Mouse (Mus musculus) kidney, embryonic 15.5 days (tissue): ENCODE results near the gene Kalrn. TPM values are rescaled to one million over a fixed set of nuclear protein-coding genes. Genes with fewer than 3 reads are reported as not detected.
A peak's percentile ranks its signal among the peaks of the same experiment; 100 is the strongest.
"Not testable (repeated sequence)": the region's sequence is repeated elsewhere in the genome, so short reads cannot be mapped to it uniquely, and the experiment has no call there.

ENCODE experiments used
- ATAC-seq: fragments of 200-750 bp; cut with Nextera tagmentation; replicated peaks from 2 replicates; pipeline ENCODE4 v1.8.0; 2017; ENCODE audit warnings: moderate TSS enrichment; ENCODE audit not compliant: low FRiP score
- H3K27ac ChIP-seq: fragments of 300-500 bp; sonication (generic); 2 replicates; pipeline ENCODE4 v1.5.1; 2015; ENCODE audit warnings: mild to moderate bottlenecking, inconsistent platforms
- H3K27me3 ChIP-seq: fragments of 300-500 bp; sonication (generic); 2 replicates; pipeline ENCODE4 v1.6.1; 2015; ENCODE audit warnings: inconsistent platforms
- H3K36me3 ChIP-seq: fragments of 300-500 bp; sonication (generic); 2 replicates; pipeline ENCODE4 v1.6.1; 2015; ENCODE audit warnings: inconsistent platforms
- H3K4me1 ChIP-seq: fragments of 300-500 bp; sonication (generic); 2 replicates; pipeline ENCODE4 v1.6.1; 2015; ENCODE audit warnings: inconsistent platforms
- H3K4me2 ChIP-seq: fragments of 300-500 bp; sonication (generic); 2 replicates; pipeline ENCODE4 v1.6.1; 2015; ENCODE audit warnings: moderate library complexity, mild to moderate bottlenecking, inconsistent platforms
- H3K4me3 ChIP-seq: fragments of 300-500 bp; sonication (generic); replicated peaks from 2 replicates; pipeline ENCODE4 v1.5.1; 2015; ENCODE audit warnings: mild to moderate bottlenecking, inconsistent platforms
- H3K9ac ChIP-seq: fragments of 300-500 bp; sonication (generic); 2 replicates; pipeline ENCODE4 v1.6.1; 2015; ENCODE audit warnings: mild to moderate bottlenecking, inconsistent platforms
- H3K9me3 ChIP-seq: fragments of 300-500 bp; sonication (generic); replicated peaks from 2 replicates; pipeline ENCODE4 v1.6.1; 2016; ENCODE audit warnings: inconsistent platforms
- WGBS: fragments of 180-500 bp; shearing (Covaris S2); methylation state at CpG from one replicate; pipeline ENCODE4 v1.1.7; 2015; ENCODE audit warnings: mixed read lengths; 5-methylcytosine and 5-hydroxymethylcytosine counted together
- polyA plus RNA-seq: library from polyadenylated mRNA; unstranded; fragments of >200 nt; fragmentation: Nextera tagmentation; extraction: Ambion mirVana; gene quantifications from 2 replicates; pipeline ENCODE4 v1.2.1, GENCODE M21; 2015

The Kalrn gene
- polyA plus RNA-seq, 1 experiment from 2014 or later: 15.8 TPM

DNA sequence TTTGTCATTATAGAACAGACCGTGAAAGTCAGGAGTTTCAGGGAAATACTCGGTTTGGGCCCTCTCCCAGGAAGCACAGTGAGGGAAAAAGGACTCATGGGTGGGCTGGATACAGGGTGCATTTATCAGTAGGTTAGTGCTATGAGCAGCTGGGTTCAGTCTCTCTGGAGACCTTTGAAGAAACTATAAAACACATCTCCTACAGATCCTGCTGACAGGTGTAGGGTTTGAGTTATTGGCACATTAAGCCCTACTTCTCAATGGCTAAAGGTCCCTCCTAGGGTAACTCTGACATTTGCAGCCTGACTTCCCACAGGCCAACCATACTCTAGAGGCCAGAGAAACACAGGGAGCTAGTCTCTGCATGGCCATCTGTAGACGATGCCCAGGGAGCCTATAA lies 256.2 kb downstream of the Kalrn start:
- no peak for ATAC-seq
- WGBS: 4% methylated on average over 3 of the region's 3 CpGs
- H3K4me3 ChIP-seq: no peak overlapping the region
- no peaks in the 10 kb centered on the region for H3K9me3 ChIP-seq
- H3K36me3 ChIP-seq: no peaks in the 10 kb centered on the region; the same call in 1 of the 2 replicates
- peaks cover 18% of the 10 kb centered on the region for H3K4me1 ChIP-seq
- no peak overlapping the region for H3K4me2 ChIP-seq
- no peak overlapping the region for H3K9ac ChIP-seq
- no peak overlapping the region for H3K27ac ChIP-seq
- no peaks in the 10 kb centered on the region for H3K27me3 ChIP-seq

- no peaks in the 10 kb centered on the region for H3K27me3 ChIP-seq
- WGBS: 26% methylated on average over 10 of the region's 10 CpGs
- no peak for ATAC-seq
Observed at GRCm38 (mm10) chr16:34316253-34316652, 257.1 kb downstream of the Kalrn start.

GRCm38 (mm10) chr16:34314071-34314470 lies 259.3 kb downstream of the Kalrn start:
- H3K4me3 ChIP-seq: no peak overlapping the region
- 96% methylated on average over 10 of the region's 10 CpGs for WGBS
- H3K9ac ChIP-seq: no peak overlapping the region
- ATAC-seq: no peak
- peaks cover 9% of the 10 kb centered on the region; the same call in 1 of the 2 replicates for H3K36me3 ChIP-seq
- no peaks in the 10 kb centered on the region for H3K9me3 ChIP-seq
- peaks cover 18% of the 10 kb centered on the region for H3K4me1 ChIP-seq
- H3K4me2 ChIP-seq: no peak overlapping the region
- H3K27ac ChIP-seq: no peak overlapping the region
- no peaks in the 10 kb centered on the region for H3K27me3 ChIP-seq

More at GRCm38 (mm10) chr16:34316253-34316652, 257.1 kb downstream of the Kalrn start:
- Histone ChIP-seq H3K27ac (0 out of 2 replicates have a peak overlapping the region, but pooled peaks have one; percentile 10), H3K4me1 (peaks cover 18% of the 10 kb centered on the region), H3K9ac (no peak overlapping the region), H3K4me3 (no peak overlapping the region), H3K9me3 (no peaks in the 10 kb centered on the region), H3K36me3 (no peaks in the 10 kb centered on the region; the same call in 1 of the 2 replicates), H3K4me2 (no peak overlapping the region)

DNA sequence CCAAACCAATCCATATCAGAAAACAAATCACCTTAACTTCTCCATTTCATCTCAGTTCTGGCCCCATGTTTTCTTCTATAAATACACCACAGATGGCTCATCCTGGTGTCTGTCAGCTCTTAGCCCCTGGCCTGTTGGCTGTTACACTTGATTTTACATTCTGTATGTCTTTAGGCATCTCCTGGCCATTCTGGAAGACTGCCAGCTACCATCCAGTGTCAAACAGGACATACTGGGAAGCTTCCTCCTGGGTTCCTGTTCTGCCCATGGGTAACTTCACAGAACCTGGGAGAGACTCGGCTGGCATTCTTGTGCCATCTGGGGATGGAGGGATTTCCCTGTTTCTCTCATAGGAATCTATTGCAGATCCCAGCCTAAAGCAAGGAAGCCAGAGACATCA lies 261.8 kb downstream of the Kalrn start:
- no peak for ATAC-seq
- Histone ChIP-seq H3K4me2 (no peak overlapping the region), H3K9me3 (no peaks in the 10 kb centered on the region), H3K27ac (no peak overlapping the region), H3K4me3 (no peak overlapping the region), H3K4me1 (peaks cover 5% of the 10 kb centered on the region), H3K36me3 (peaks cover 20% of the 10 kb centered on the region; the same call in 1 of the 2 replicates), H3K9ac (no peak overlapping the region), H3K27me3 (no peaks in the 10 kb centered on the region)
- WGBS: 85% methylated on average over 1 of the region's 1 CpGs

DNA sequence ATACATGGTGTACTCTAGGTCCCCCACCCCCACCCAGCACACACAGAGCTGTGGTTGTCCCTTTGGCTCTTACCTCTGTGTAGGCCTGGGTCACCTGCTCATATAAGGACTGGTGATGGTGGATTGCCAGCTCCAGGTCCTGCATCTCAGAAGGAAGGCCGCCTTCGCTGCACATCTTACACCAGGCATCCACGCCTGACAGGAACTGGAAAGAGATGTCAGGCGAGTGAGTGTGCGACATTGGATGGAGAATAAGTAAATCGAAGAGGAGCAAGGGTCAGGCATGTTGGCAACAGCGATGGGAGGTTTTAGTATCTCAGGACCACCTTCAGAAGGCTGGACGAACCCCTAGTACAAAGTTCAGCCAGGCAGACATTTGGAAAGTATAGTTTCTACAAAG lies 263.0 kb downstream of the Kalrn start:
- H3K9me3 ChIP-seq: no peaks in the 10 kb centered on the region
- H3K36me3 ChIP-seq: peaks cover 29% of the 10 kb centered on the region; the same call in 1 of the 2 replicates
- WGBS: 92% methylated on average over 8 of the region's 8 CpGs
- no peak overlapping the region for H3K9ac ChIP-seq
- no peak for ATAC-seq
- no peak overlapping the region for H3K27ac ChIP-seq
- H3K27me3 ChIP-seq: no peaks in the 10 kb centered on the region
- no peak overlapping the region for H3K4me3 ChIP-seq
- H3K4me1 ChIP-seq: no peaks in the 10 kb centered on the region
- H3K4me2 ChIP-seq: no peak overlapping the region

GRCm38 (mm10) chr16:34308324-34308723 lies 265.0 kb downstream of the Kalrn start:
- Histone ChIP-seq H3K4me1 (no peaks in the 10 kb centered on the region), H3K4me3 (no peak overlapping the region), H3K27ac (no peak overlapping the region), H3K9me3 (no peaks in the 10 kb centered on the region), H3K9ac (no peak overlapping the region), H3K36me3 (peaks cover 34% of the 10 kb centered on the region; the same call in 1 of the 2 replicates), H3K4me2 (no peak overlapping the region), H3K27me3 (no peaks in the 10 kb centered on the region)
- no peak for ATAC-seq
- 91% methylated on average over 1 of the region's 1 CpGs for WGBS

DNA sequence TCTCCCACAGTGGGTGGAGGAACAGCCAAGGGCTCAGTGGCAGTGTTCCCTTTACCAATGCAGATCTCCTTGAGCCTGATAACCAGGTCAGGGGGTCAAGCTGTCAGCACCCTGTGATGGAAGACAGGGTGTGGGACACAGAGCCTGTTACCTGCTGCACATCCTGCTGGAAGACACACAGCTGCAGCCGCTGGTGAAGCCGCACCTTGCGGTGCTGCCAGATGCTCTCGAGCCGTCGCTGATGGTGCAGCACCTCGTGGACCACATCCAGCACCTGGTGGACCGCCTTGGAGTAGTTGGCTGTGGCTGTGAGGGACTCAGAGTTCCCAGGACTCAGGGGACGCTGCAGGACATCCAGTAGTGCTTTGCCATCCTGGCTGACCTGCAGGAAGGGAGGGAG lies 265.9 kb downstream of the Kalrn start:
- H3K27me3 ChIP-seq: no peaks in the 10 kb centered on the region
- peaks cover 34% of the 10 kb centered on the region; the same call in 1 of the 2 replicates for H3K36me3 ChIP-seq
- no peak overlapping the region for H3K4me2 ChIP-seq
- H3K9ac ChIP-seq: no peak overlapping the region
- H3K9me3 ChIP-seq: no peaks in the 10 kb centered on the region
- no peak overlapping the region for H3K4me3 ChIP-seq
- H3K27ac ChIP-seq: no peak overlapping the region
- no peaks in the 10 kb centered on the region for H3K4me1 ChIP-seq
- 82% methylated on average over 9 of the region's 9 CpGs for WGBS
- no peak for ATAC-seq

- Histone ChIP-seq H3K4me1 (0 out of 2 replicates have a peak, but pooled peaks cover 3% of the 10 kb centered on the region), H3K9me3 (no peaks in the 10 kb centered on the region), H3K4me3 (no peak overlapping the region), H3K4me2 (no peak overlapping the region), H3K27ac (no peak overlapping the region), H3K27me3 (no peaks in the 10 kb centered on the region), H3K36me3 (peaks cover 34% of the 10 kb centered on the region; the same call in 1 of the 2 replicates), H3K9ac (no peak overlapping the region)
- WGBS: 78% methylated on average over 4 of the region's 4 CpGs
- ATAC-seq: no peak
Observed at GRCm38 (mm10) chr16:34305586-34305985, 267.7 kb downstream of the Kalrn start.

DNA sequence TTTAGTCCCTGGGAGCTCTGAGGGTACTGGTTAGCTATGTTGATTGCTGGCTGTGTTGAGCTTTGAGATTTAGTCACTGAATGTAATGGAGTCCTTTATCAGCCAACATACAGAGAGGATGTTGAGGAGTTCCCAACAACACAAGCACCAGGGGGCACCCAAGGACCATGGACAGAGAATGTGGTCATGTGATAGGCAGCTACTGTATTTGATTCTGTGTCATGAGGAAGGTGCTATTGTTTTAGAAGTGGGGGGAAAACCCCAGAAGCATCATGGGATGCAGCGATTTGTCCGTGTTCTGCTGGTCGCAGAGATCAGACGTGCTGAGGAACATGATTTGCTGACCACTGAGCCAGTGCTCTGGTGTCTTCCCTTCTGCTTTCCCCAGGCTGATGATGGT lies 269.5 kb downstream of the Kalrn start:
- H3K9ac ChIP-seq, H3K4me2 ChIP-seq, ATAC-seq, H3K27ac ChIP-seq, H3K4me3 ChIP-seq, H3K4me1 ChIP-seq, H3K27me3 ChIP-seq, H3K9me3 ChIP-seq: not testable (repeated sequence)
- 76% methylated on average over 4 of the region's 4 CpGs for WGBS
- peaks cover 23% of the 10 kb centered on the region; the same call in 1 of the 2 replicates for H3K36me3 ChIP-seq

DNA sequence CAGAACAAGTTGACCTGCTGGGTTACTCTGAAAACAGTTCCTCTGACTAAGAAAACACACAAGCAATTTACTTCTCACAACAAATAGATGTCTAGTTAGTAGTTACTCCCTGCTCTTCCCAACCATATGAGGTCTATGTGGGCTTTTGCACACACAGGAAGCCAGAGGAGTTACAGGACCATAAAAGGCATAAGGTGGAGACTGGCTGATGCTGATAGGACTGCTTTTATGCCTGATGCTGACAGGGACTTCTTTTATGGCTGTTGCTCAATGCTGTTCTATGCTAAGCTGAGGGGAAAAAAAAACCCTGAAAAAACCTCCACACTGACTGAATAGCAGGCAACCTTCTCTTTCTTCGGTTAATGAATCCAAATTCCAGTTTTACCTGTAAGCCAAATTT lies 270.8 kb downstream of the Kalrn start:
- Histone ChIP-seq H3K27me3 (no peaks in the 10 kb centered on the region), H3K9ac (no peak overlapping the region), H3K4me1 (0 out of 2 replicates have a peak, but pooled peaks cover 3% of the 10 kb centered on the region), H3K9me3 (no peaks in the 10 kb centered on the region), H3K4me3 (no peak overlapping the region), H3K4me2 (no peak overlapping the region), H3K27ac (no peak overlapping the region), H3K36me3 (peaks cover 18% of the 10 kb centered on the region; the same call in 1 of the 2 replicates)
- ATAC-seq: no peak
- WGBS: 91% methylated on average over 1 of the region's 1 CpGs

DNA sequence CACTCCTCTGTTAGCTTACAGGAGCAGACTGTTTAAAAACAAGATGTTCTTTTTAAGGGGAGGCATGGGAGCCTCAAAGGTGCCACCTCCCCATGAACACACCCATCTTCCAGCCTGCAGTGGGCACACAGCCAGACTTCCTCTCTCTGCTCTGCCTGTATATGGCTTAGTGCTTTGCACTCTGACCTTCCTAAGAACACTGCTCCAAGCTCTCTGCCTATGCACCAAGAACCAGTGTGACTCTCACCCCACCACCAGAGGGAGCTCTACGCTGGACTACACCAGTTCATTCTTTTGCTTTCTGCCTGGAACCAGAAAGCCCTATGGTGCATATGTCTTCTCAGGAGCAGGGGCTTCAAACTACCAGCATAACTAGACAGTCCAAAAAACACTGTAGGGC lies 271.3 kb downstream of the Kalrn start:
- H3K36me3 ChIP-seq: peaks cover 14% of the 10 kb centered on the region; the same call in 1 of the 2 replicates
- H3K27me3 ChIP-seq: no peaks in the 10 kb centered on the region
- H3K4me3 ChIP-seq: no peak overlapping the region
- no peak overlapping the region for H3K9ac ChIP-seq
- no peak overlapping the region for H3K27ac ChIP-seq
- H3K9me3 ChIP-seq: no peaks in the 10 kb centered on the region
- H3K4me2 ChIP-seq: no peak overlapping the region
- 90% methylated on average over 1 of the region's 1 CpGs for WGBS
- 0 out of 2 replicates have a peak, but pooled peaks cover 3% of the 10 kb centered on the region for H3K4me1 ChIP-seq
- no peak for ATAC-seq

DNA sequence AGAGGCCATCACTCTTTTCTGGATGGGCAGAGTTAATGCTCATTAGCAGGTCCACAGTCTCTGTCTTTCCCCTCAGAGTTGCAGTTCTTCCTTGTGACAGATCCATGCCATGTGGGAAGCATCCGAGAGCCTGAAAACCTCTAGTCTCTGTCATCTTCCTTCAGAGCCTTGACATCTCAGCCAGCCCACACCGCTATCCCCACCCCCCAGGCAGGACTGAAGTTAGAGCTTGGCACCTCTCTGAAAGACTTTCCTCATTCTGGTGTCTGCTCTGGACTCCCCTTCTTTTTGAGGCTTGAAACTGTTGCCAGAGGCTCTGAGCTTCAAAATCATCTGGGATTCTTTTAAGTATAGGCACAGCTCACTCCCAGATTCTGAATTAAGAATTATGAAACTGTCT lies 274.1 kb downstream of the Kalrn start:
- no peak overlapping the region for H3K9ac ChIP-seq
- ATAC-seq: no peak
- 0 out of 2 replicates have a peak, but pooled peaks cover 3% of the 10 kb centered on the region for H3K4me1 ChIP-seq
- no peak overlapping the region for H3K4me2 ChIP-seq
- WGBS: 50% methylated on average over 2 of the region's 2 CpGs
- no peak overlapping the region for H3K4me3 ChIP-seq
- no peaks in the 10 kb centered on the region for H3K27me3 ChIP-seq
- no peaks in the 10 kb centered on the region; the same call in 1 of the 2 replicates for H3K36me3 ChIP-seq
- no peaks in the 10 kb centered on the region for H3K9me3 ChIP-seq
- H3K27ac ChIP-seq: no peak overlapping the region
